Mouse (Mus musculus) spleen, adult 2 months (tissue): ENCODE measurements around the gene Cpm. TPM values are rescaled to one million over a fixed set of nuclear protein-coding genes. Genes with fewer than 3 reads are reported as not detected.

Experiments
- DNase-seq, 2 experiments: peaks; one replicate each; pipeline versions ENCODE4 v3.0.0 to v3.0.0-alpha.2; 2012 to 2021; ENCODE audit warnings: low spot score in 2 of 2, low read depth in 1 of 2
- H3K27ac ChIP-seq: fragments of 200-500 bp; 2 replicates; pipeline ENCODE4 v1.5.1; 2012; ENCODE audit warnings: low read length, inconsistent platforms; ENCODE audit not compliant: insufficient read depth
- H3K27me3 ChIP-seq: fragments of 200-500 bp; 2 replicates; pipeline ENCODE4 v1.6.1; 2012; ENCODE audit warnings: mild to moderate bottlenecking, moderate library complexity, low read length, inconsistent platforms; ENCODE audit not compliant: control insufficient read depth, insufficient read depth
- H3K36me3 ChIP-seq: fragments of 200-500 bp; 2 replicates; pipeline ENCODE4 v1.6.1; 2012; ENCODE audit warnings: mild to moderate bottlenecking, low read length, inconsistent platforms; ENCODE audit not compliant: control insufficient read depth, insufficient read depth
- H3K4me1 ChIP-seq: fragments of 200-500 bp; 2 replicates; pipeline ENCODE4 v1.6.1; 2011; ENCODE audit warnings: inconsistent platforms; ENCODE audit not compliant: control insufficient read depth, insufficient read depth, insufficient read length
- H3K4me3 ChIP-seq: fragments of 200-500 bp; 2 replicates; pipeline ENCODE4 v1.5.1; 2011; ENCODE audit warnings: mild to moderate bottlenecking, inconsistent platforms; ENCODE audit not compliant: insufficient read depth, insufficient read length; ENCODE audit errors: extremely low read depth
- CTCF ChIP-seq: fragments of 200-500 bp; IDR thresholded peaks from 2 replicates; pipeline ENCODE4 v1.5.1; 2011; ENCODE audit warnings: mild to moderate bottlenecking, inconsistent platforms; ENCODE audit not compliant: insufficient read depth, insufficient read length, insufficient replicate concordance; ENCODE audit errors: extremely low read depth
- POLR2A ChIP-seq: fragments of 200-500 bp; IDR thresholded peaks from 2 replicates; pipeline ENCODE4 v1.6.1; 2011; ENCODE audit warnings: low read depth, low read length, inconsistent platforms
- WGBS: fragments of 180-500 bp; shearing (Covaris S2); methylation state at CpG from one replicate; pipeline ENCODE4 v1.1.7; 2018; 5-methylcytosine and 5-hydroxymethylcytosine counted together
- polyA plus RNA-seq: library from polyadenylated mRNA; depleted of rRNA; stranded (reverse); fragments of >200 nt; gene quantifications from 2 replicates; pipeline ENCODE4 v1.2.3, GENCODE M21; 2012

Gene Cpm
- polyA plus RNA-seq, 1 experiment, result 10.1 TPM

DNA sequence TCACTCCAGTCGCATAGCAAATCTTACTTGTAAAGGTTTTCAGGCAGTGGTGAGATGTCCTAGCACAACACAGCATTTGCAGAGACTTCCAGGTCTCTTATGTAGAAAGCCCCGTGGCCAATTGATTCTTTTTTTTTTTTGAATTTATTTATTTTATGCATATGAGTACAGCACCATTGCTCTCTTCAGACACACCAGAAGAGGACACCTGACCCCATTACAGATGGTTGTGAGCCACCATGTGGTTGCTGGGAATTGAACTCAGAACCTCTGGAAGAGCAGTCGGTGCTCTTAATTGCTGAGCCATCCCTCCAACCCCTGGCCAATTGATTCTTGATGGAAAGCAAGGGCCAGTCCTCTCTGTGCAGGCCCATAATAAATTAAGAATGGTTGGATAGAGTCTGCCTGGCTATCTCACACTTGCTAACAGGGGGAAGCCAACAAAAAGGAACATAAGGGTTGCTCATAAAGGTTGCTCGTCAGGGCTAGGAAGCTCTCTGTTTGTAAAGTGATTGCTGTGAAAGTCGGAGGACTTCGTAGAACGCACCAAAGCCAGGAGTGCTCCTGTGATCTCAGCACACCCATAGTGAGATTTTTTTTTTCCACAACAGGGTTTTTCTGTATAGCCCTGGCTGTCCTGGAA is 9.4 kb downstream of the Cpm start:
- TF ChIP-seq CTCF, result no peak
- TF ChIP-seq POLR2A, result no peak
- DNase-seq, result no peak
- H3K36me3 ChIP-seq, result 0 out of 2 replicates have a peak, but pooled peaks cover 1% of the 10 kb centered on the region
- no peak overlapping the region for H3K27ac ChIP-seq
- peaks cover 7% of the 10 kb centered on the region; the same call in 1 of the 2 replicates for H3K4me1 ChIP-seq
- H3K4me3 ChIP-seq, result no peak overlapping the region
- WGBS, result 95% methylated on average over 7 of the region's 7 CpGs
- no peaks in the 10 kb centered on the region for H3K27me3 ChIP-seq

DNA sequence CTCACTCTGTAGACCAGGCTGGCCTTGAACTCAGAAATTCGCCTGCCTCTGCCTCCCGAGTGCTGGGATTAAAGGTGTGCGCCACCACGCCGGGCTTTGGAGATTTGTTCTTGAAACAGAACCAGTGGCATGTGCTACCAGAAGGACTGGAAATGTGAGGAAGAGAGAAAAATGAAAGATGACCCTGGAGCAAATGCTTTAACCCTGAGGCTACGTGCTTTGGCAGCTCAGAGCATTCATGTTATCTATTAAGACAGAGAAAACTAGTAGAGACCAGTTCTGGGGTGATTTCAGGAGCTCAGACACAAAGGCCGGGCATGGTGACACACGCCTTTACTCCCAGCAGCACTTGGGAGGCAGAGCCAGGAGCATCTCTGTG is 9.9 kb downstream of the Cpm start:
- no peak for TF ChIP-seq POLR2A
- no peak for TF ChIP-seq CTCF
- Histone ChIP-seq H3K4me1 (peaks cover 7% of the 10 kb centered on the region; the same call in 1 of the 2 replicates), H3K27me3 (no peaks in the 10 kb centered on the region), H3K27ac (no peak overlapping the region), H3K36me3 (no peaks in the 10 kb centered on the region), H3K4me3 (no peak overlapping the region)
- WGBS, result 96% methylated on average over 8 of the region's 8 CpGs
- DNase-seq, result no peak

DNA sequence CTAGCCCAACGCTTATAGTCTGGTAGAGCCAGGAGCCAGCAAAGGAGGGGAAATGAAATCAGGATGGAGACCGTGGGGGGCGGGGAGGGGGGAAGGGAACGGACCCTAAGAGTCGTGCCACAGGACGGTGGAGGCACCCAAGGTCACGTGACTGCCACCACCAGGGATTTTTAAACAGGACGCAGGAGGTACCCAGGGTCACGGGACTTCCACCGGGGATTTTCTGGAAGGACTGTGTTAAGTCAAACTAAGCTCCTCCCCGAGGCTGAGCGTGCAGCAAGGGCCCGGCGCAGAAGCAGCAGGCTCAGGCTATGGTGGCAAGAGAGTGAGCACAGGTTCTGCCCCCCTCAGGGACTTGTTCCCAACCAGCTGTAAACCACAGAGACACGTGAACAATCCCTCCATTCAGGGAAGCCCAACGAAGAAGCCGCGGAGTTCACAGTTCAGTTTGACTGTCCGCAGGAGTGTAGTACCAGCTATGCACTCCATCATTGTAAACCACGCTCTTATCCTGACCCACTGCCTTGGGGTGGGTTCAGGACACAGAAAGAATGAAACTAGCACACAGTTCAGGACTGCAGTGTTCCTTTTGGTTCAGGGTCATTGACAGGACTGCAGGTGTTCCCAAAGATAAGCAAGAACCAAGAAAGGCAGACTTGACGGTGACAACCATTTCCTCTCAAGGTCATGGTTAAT is 10.7 kb downstream of the Cpm start:
- DNase-seq, result peak in 1 of 2 experiments; percentile 28
- TF ChIP-seq POLR2A, result no peak
- TF ChIP-seq CTCF, result no peak
- Histone ChIP-seq H3K4me3 (no peak overlapping the region), H3K27ac (no peak overlapping the region; the same call in 1 of the 2 replicates), H3K4me1 (peaks cover 7% of the 10 kb centered on the region; the same call in 1 of the 2 replicates), H3K36me3 (no peaks in the 10 kb centered on the region), H3K27me3 (no peaks in the 10 kb centered on the region)
- 19% methylated on average over 21 of the region's 21 CpGs for WGBS

DNA sequence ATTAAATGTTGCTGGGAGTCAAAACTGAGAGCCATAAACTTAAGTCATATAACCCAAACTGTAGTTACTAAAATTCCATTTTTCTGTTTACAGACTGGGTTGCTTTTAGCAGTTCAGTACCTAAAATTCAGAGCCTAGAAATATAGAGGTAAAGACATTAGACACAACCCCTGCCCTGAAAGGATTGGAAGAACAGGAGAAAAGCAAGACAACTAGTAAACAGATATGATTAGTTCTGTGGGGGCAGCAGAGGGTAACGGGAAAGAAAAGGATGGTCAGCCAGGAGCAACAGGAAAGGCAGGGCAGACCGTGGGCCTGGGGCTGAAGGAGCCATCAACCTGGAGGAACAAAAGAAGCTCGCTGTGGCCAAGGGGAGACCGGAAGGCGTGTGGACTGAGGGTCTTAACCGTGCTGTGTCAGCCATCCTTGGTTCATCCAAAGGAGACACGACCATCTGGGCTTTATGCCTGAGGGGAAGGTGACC is 11.3 kb downstream of the Cpm start:
- Histone ChIP-seq H3K27me3 (no peaks in the 10 kb centered on the region), H3K4me1 (peaks cover 7% of the 10 kb centered on the region; the same call in 1 of the 2 replicates), H3K4me3 (no peak overlapping the region), H3K27ac (no peak overlapping the region), H3K36me3 (no peaks in the 10 kb centered on the region)
- DNase-seq, result no peak
- WGBS, result 85% methylated on average over 7 of the region's 7 CpGs
- no peak for TF ChIP-seq POLR2A
- no peak for TF ChIP-seq CTCF

DNA sequence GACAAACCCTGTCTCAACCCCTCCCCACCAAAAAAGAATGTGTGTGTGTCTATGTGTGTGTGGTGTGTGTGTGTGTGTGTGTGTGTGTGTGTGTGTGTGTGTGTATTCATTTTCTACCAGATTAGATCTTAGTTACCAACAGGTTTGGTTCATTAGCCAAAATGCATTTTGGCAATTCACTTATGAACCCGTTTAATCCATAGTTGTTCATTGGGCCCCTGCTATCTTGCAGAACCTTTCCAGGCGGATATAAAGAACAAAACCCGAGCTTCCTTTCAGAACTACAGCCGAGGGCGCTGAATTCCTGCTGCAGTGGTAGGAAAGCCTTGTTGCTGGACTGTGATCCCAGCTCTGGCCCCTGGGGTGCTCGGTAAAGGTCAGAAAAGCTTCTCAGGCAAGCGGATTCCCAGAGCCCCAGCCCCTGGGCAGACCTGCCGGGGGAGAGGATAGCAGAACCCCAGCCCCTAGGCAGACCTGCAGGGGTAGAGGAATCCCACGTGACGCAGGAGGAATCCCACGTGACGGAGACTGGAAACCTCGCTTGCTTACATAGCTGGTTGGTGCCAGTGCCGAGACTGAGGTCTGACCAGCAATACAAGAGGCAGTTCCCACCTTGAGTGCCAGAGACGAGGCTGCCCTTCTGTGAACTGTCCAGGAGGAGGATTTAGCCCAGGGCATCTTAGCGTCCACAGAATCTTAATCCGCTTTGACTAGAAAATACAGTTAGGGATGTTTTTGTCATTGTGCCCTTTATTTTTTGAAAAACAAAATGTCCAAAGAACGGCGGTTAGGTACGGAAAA is 12.3 kb downstream of the Cpm start:
- H3K4me1 ChIP-seq, result peaks cover 10% of the 10 kb centered on the region; the same call in 1 of the 2 replicates
- WGBS, result 89% methylated on average over 20 of the region's 20 CpGs
- TF ChIP-seq CTCF (no peak), POLR2A (no peak)
- H3K27me3 ChIP-seq, result no peaks in the 10 kb centered on the region
- H3K4me3 ChIP-seq, result no peak overlapping the region
- no peak for DNase-seq
- H3K27ac ChIP-seq, result no peak overlapping the region
- no peaks in the 10 kb centered on the region for H3K36me3 ChIP-seq

DNA sequence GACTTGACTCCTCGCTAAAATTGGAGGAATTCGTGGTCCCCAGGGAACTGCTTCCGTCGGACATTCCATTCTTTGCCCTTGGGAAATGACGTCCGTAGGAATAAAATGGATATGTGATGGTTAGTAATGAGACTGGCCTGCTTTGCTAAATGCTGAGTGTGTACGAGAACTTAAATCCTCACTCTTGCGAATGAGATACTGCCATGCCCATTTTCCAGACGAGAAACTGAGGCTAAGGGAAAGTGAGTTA is 12.8 kb downstream of the Cpm start:
- no peaks in the 10 kb centered on the region for H3K36me3 ChIP-seq
- DNase-seq, result no peak
- WGBS, result 87% methylated on average over 9 of the region's 9 CpGs
- no peak overlapping the region for H3K4me3 ChIP-seq
- TF ChIP-seq POLR2A, result no peak
- TF ChIP-seq CTCF, result no peak
- peaks cover 11% of the 10 kb centered on the region; the same call in 1 of the 2 replicates for H3K4me1 ChIP-seq
- no peak overlapping the region for H3K27ac ChIP-seq
- no peaks in the 10 kb centered on the region for H3K27me3 ChIP-seq

DNA sequence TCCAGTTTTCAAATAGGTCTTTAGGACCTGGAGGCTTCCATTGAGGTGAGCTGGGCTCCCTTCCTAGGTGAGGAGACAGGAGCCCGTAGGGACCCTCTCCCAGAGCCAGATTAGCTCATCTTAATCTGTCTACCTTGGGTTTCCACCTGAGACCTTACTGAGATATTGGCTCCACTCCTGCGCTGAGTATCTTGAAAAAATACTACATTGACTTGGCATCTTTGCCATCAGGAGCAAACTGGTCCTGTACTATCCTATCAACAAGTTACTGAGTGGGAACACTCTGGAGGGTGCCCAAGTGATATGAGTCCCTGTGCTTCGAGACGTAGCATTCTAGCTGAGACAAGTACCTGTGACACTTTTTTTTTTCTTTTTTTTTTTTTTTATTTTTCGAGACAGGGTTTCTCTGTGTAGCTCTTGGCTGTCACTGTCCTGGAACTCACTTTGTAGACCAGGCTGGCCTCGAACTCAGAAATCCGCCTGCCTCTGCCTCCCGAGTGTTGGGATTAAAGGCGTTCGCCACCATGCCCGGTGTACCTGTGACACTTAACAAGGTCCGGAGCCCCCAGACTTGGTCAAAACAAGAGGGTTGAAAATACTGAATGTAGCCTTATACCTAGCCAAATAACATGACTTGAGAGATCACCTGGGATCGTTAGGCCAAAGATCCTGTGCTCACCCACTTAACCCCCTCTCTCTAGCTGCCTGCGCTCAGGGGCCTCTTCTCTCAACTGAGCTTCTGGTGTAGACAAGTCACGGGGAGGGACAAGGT is 13.4 kb downstream of the Cpm start:
- Histone ChIP-seq H3K27me3 (no peaks in the 10 kb centered on the region), H3K4me1 (peaks cover 11% of the 10 kb centered on the region; the same call in 1 of the 2 replicates), H3K36me3 (no peaks in the 10 kb centered on the region), H3K4me3 (no peak overlapping the region), H3K27ac (no peak overlapping the region)
- DNase-seq, result no peak
- TF ChIP-seq POLR2A (no peak), CTCF (no peak)
- 93% methylated on average over 15 of the region's 15 CpGs for WGBS
